Mouse (Mus musculus) retina, postnatal 7 days (tissue): ENCODE results near the gene Gprc5c.
"Not testable (repeated sequence)": the region's sequence is repeated elsewhere in the genome, so short reads cannot be mapped to it uniquely, and the experiment has no call there.

Source experiments
- DNase-seq: peaks from one replicate; pipeline ENCODE4 v3.0.0-alpha.2; 2012; ENCODE audit warnings: low read depth, low spot score

Gprc5c gene

GRCm38 (mm10) chr11:114907567-114907966 lies 56.6 kb downstream of the Gprc5c start:
- no peak for DNase-seq

- DNase-seq: no peak
Measured at GRCm38 (mm10) chr11:114908086-114908485, 57.1 kb downstream of the Gprc5c start.

GRCm38 (mm10) chr11:114909538-114909937 lies 58.6 kb downstream of the Gprc5c start:
- not testable (repeated sequence) for DNase-seq

GRCm38 (mm10) chr11:114912847-114913246 lies 61.9 kb downstream of the Gprc5c start:
- DNase-seq: peak; percentile 60

GRCm38 (mm10) chr11:114914978-114915377 lies 64.0 kb downstream of the Gprc5c start:
- no peak for DNase-seq

- DNase-seq: no peak
Measured at GRCm38 (mm10) chr11:114917120-114917519, 66.2 kb downstream of the Gprc5c start.
